Mouse (Mus musculus) intestine, embryonic 14.5 days (tissue): ENCODE measurements around the gene Tmc4. TPM values are rescaled to one million over a fixed set of nuclear protein-coding genes. Genes with fewer than 3 reads are reported as not detected.

ENCODE experiments used
- ATAC-seq: fragments of 200-750 bp; cut with Nextera tagmentation; replicated peaks from 2 replicates; pipeline ENCODE4 v1.8.0; 2017; ENCODE audit warnings: low read depth, moderate number of reproducible peaks, moderate TSS enrichment, moderate library complexity; ENCODE audit not compliant: low FRiP score, low TSS enrichment
- DNase-seq: peaks from one replicate; pipeline ENCODE4 v3.0.0-alpha.2; 2018; ENCODE audit warnings: low spot score
- H3K27ac ChIP-seq: fragments of 300-500 bp; sonication (generic); 2 replicates; pipeline ENCODE4 v1.5.1; 2014; ENCODE audit warnings: low read depth, mild to moderate bottlenecking, control low read depth
- H3K27me3 ChIP-seq: fragments of 300-500 bp; sonication (generic); replicated peaks from 2 replicates; pipeline ENCODE4 v1.6.1; 2014; ENCODE audit warnings: low read length, control low read depth; ENCODE audit not compliant: control insufficient read depth, insufficient read depth
- H3K36me3 ChIP-seq: fragments of 300-500 bp; sonication (generic); 2 replicates; pipeline ENCODE4 v1.6.1; 2014; ENCODE audit warnings: low read length, control low read depth; ENCODE audit not compliant: control insufficient read depth, insufficient read depth
- H3K4me1 ChIP-seq: fragments of 300-500 bp; sonication (generic); replicated peaks from 2 replicates; pipeline ENCODE4 v1.6.1; 2014; ENCODE audit warnings: low read length, control low read depth, mixed read lengths; ENCODE audit not compliant: control insufficient read depth, insufficient read depth
- H3K4me2 ChIP-seq: fragments of 300-500 bp; sonication (generic); 2 replicates; pipeline ENCODE4 v1.6.1; 2014; ENCODE audit warnings: low read length
- H3K4me3 ChIP-seq: fragments of 300-500 bp; sonication (generic); 2 replicates; pipeline ENCODE4 v1.5.1; 2014; ENCODE audit warnings: low read depth, low read length, control low read depth, mixed read lengths
- H3K9ac ChIP-seq: fragments of 300-500 bp; sonication (generic); 2 replicates; pipeline ENCODE4 v1.6.1; 2014; ENCODE audit warnings: mild to moderate bottlenecking, low read length
- H3K9me3 ChIP-seq: fragments of 300-500 bp; sonication (generic); 2 replicates; pipeline ENCODE4 v1.6.1; 2016; ENCODE audit warnings: low read length, control low read depth; ENCODE audit not compliant: control insufficient read depth
- WGBS: fragments of 180-500 bp; shearing (Covaris S2); extraction: QIAGEN DNeasy Blood & Tissue Kit; methylation state at CpG from one replicate; pipeline ENCODE4 v1.1.7; 2014; 5-methylcytosine and 5-hydroxymethylcytosine counted together
- polyA plus RNA-seq: library from polyadenylated mRNA; unstranded; fragments of >200 nt; fragmentation: Nextera tagmentation; extraction: Ambion mirVana; gene quantifications from 2 replicates; pipeline ENCODE4 v1.2.1, GENCODE M21; 2014

Tmc4 gene
- polyA plus RNA-seq, 1 experiment from 2014 or later = 64.1 TPM

- H3K36me3 ChIP-seq = peaks cover 100% of the 10 kb centered on the region
- DNase-seq (no peak), ATAC-seq (no peak)
- no peaks in the 10 kb centered on the region for H3K4me1 ChIP-seq
- no peak overlapping the region for H3K4me2 ChIP-seq
- 89% methylated on average over 4 of the region's 4 CpGs for WGBS
- H3K4me3 ChIP-seq = no peak overlapping the region
- H3K27ac ChIP-seq = no peak overlapping the region
- no peaks in the 10 kb centered on the region for H3K9me3 ChIP-seq
- H3K9ac ChIP-seq = no peak overlapping the region
- no peaks in the 10 kb centered on the region for H3K27me3 ChIP-seq
Observed at GRCm38 (mm10) chr7:3656966-3657365, 20.4 kb downstream of the Tmc4 start.

GRCm38 (mm10) chr7:3646641-3647040 is 30.7 kb downstream of the Tmc4 start:
- no peak for ATAC-seq
- H3K4me3 ChIP-seq = peak overlapping the region; percentile 88
- no peaks in the 10 kb centered on the region for H3K27me3 ChIP-seq
- H3K9ac ChIP-seq = peak overlapping the region; percentile 97
- peaks cover 29% of the 10 kb centered on the region for H3K4me1 ChIP-seq
- no peak overlapping the region; the same call in 1 of the 2 replicates for H3K27ac ChIP-seq
- 65% methylated on average over 4 of the region's 4 CpGs for WGBS
- peaks cover 29% of the 10 kb centered on the region for H3K36me3 ChIP-seq
- H3K4me2 ChIP-seq = peak overlapping the region; percentile 88
- DNase-seq = no peak
- H3K9me3 ChIP-seq = no peaks in the 10 kb centered on the region

GRCm38 (mm10) chr7:3646188-3646587 is 31.2 kb downstream of the Tmc4 start:
- Histone ChIP-seq H3K4me3 (peak overlapping the region; percentile 88), H3K9ac (peak overlapping the region; percentile 97), H3K4me2 (peak overlapping the region; percentile 88), H3K27me3 (no peaks in the 10 kb centered on the region), H3K27ac (no peak overlapping the region; the same call in 1 of the 2 replicates), H3K36me3 (peaks cover 27% of the 10 kb centered on the region), H3K9me3 (no peaks in the 10 kb centered on the region), H3K4me1 (peaks cover 29% of the 10 kb centered on the region)
- ATAC-seq (no peak), DNase-seq (peak; percentile 53)
- 9% methylated on average over 9 of the region's 9 CpGs for WGBS

GRCm38 (mm10) chr7:3645488-3646025 is 31.8 kb downstream of the Tmc4 start:
- WGBS = 0% methylated on average over 54 of the region's 58 CpGs
- Histone ChIP-seq H3K4me2 (peak overlapping the region; percentile 88), H3K27me3 (no peaks in the 10 kb centered on the region), H3K4me1 (peaks cover 29% of the 10 kb centered on the region), H3K4me3 (peak overlapping the region; percentile 88), H3K27ac (peak overlapping the region; percentile 98), H3K36me3 (peaks cover 27% of the 10 kb centered on the region), H3K9ac (peak overlapping the region; percentile 97), H3K9me3 (no peaks in the 10 kb centered on the region)
- DNase-seq (no peak), ATAC-seq (peak; percentile 0; the same call in 1 of the 2 replicates)

DNA sequence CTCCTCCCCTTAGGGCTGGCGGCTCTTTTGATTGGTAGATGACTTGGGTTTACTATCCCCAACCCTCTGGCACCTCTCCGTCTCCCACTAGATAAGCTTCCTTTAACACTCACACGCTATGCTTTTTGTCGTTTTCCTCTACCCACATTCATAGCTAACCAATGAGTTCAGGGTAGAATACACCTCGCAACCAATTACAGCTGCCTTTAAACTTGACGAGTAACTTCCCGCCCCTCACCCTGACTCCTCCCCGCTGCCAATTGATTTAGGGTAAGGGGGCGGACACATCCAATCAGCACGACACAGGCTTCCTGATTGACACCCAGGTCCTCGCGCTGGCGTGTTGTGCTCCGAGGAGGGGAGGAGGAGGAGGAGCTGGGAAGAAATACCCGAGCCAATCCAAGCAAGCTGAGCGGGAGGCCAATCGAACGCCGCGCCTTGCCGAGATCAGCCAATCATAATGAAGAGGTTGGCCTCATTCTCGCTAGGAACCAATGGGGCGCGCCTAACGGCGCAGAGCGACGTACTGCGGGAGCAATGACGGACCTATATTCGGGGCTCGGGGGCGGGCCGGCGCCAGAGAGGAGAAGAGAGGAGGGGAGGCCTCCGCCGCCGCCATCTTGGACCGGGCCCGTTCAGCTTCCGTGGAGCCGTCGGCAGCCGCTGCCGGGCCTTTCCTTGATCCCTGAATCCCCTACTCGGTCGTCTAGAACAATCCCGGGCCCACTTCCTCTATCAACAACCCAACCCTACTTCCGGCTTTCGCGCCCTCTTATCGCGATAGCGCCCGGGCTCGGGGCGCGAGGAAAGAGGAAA is 32.5 kb downstream of the Tmc4 start, which contains the start of gene Cnot3:
TSS of gene Cnot3 (plus strand) at position 597 of the 816 bp plus-strand sequence.
- Histone ChIP-seq H3K9me3 (no peaks in the 10 kb centered on the region), H3K9ac (peak within 1 kb of the TSS; percentile 97), H3K4me1 (peaks cover 29% of the 10 kb centered on the region), H3K27ac (peak within 1 kb of the TSS; percentile 98), H3K4me3 (peak within 1 kb of the TSS; percentile 88), H3K4me2 (peak within 1 kb of the TSS; percentile 88), H3K27me3 (no peaks in the 10 kb centered on the region), H3K36me3 (peaks cover 27% of the 10 kb centered on the region)
- DNase-seq = peak; percentile 95
- ATAC-seq = peak; percentile 99
- WGBS = under 1% methylated on average over 50 of the region's 58 CpGs

DNA sequence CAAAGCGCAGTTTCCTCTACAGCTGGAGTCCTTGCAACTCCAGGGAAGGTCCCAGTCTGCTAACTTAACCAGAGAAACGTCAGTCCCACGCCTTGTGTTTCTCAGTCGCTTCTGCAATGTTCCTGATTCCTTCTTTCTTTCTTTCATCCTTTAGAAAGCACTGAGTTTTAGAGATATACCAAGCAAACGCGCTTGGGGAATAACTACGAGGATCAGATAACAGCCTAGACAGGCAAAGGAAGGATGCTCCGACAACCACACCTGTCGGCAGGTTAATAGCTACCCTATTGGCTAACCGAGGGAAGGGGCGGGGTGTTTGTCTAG is 33.0 kb downstream of the Tmc4 start:
- Histone ChIP-seq H3K4me2 (peak overlapping the region; percentile 53), H3K9me3 (no peaks in the 10 kb centered on the region), H3K36me3 (peaks cover 29% of the 10 kb centered on the region), H3K27me3 (no peaks in the 10 kb centered on the region), H3K4me1 (peaks cover 29% of the 10 kb centered on the region), H3K27ac (peak overlapping the region; percentile 29; the same call in 1 of the 2 replicates), H3K4me3 (peak overlapping the region; percentile 35), H3K9ac (no peak overlapping the region)
- ATAC-seq (no peak), DNase-seq (no peak)
- under 1% methylated on average over 11 of the region's 11 CpGs for WGBS

- Histone ChIP-seq H3K36me3 (peaks cover 33% of the 10 kb centered on the region), H3K4me2 (peak overlapping the region; percentile 53), H3K9ac (no peak overlapping the region), H3K27ac (0 out of 2 replicates have a peak overlapping the region, but pooled peaks have one; percentile 29), H3K4me1 (peaks cover 29% of the 10 kb centered on the region), H3K4me3 (peak overlapping the region; percentile 35), H3K9me3 (no peaks in the 10 kb centered on the region), H3K27me3 (no peaks in the 10 kb centered on the region)
- no peak for DNase-seq
- no peak for ATAC-seq
- 19% methylated on average over 9 of the region's 9 CpGs for WGBS
Observed at GRCm38 (mm10) chr7:3643843-3644242, 33.5 kb downstream of the Tmc4 start.

- H3K4me3 ChIP-seq = no peak overlapping the region
- 67% methylated on average over 5 of the region's 5 CpGs for WGBS
- ATAC-seq (no peak), DNase-seq (no peak)
- no peaks in the 10 kb centered on the region for H3K9me3 ChIP-seq
- H3K27ac ChIP-seq = no peak overlapping the region
- H3K4me1 ChIP-seq = peaks cover 27% of the 10 kb centered on the region
- H3K9ac ChIP-seq = no peak overlapping the region
- H3K4me2 ChIP-seq = no peak overlapping the region
- peaks cover 38% of the 10 kb centered on the region for H3K36me3 ChIP-seq
- H3K27me3 ChIP-seq = no peaks in the 10 kb centered on the region
Observed at GRCm38 (mm10) chr7:3643412-3643811, 33.9 kb downstream of the Tmc4 start.
